Mouse (Mus musculus) monocyte, adult 2 months (primary cell): Measurements from ENCODE around the gene Taar7e.
"Not testable (repeated sequence)": the region's sequence is repeated elsewhere in the genome, so short reads cannot be mapped to it uniquely, and the experiment has no call there.

Experiments used
- DNase-seq, 2 experiments: peaks; one replicate each; pipeline ENCODE4 v3.0.0; 2022; ENCODE audit warnings: low spot score in 2 of 2, low read depth in 1 of 2

The Taar7e gene

DNA sequence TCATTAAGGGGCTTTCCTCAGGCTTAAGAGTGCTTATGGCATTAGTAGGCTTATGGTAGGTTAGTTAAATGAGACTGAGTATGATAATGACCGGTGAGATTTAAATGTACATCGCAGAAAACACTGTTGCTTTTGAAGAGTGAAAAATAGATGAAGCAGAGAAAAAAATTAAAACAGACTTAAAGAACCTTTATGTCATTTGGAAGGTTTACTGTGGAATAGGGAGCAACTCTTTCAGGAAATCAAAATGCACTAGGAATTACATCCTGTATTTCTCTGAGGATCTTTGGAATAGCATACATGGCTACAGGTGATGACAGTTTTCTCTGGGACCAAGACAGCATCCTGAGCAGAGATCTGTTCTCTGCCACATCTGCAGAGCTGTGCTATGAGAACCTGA lies at the start of gene Taar7e:
Taar7e (plus strand) TSS at position 301 of the 400 bp plus-strand sequence.
- no peak for DNase-seq

DNA sequence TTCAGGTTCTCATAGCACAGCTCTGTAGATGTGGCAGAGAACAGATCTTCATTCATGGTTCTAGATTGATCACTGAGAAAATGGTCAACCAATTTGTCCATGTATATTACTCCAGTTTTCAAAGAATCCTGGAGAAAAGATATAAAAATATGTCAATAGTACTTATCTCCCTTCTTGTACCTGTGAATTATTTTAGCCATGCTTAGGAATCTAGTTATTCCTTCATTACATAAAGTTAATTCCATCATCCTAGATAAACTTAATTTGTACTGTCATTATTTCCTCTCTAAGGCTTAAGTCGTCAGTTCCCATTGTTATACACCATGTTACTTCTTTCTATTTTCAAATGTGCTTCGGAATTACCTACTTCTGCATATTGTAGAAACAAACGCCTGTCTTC lies 44.0 kb upstream of the Taar7e start, which contains the start of gene Taar7a:
Taar7a (minus strand) TSS at position 101 of the 400 bp plus-strand sequence.
- no peak for DNase-seq

DNA sequence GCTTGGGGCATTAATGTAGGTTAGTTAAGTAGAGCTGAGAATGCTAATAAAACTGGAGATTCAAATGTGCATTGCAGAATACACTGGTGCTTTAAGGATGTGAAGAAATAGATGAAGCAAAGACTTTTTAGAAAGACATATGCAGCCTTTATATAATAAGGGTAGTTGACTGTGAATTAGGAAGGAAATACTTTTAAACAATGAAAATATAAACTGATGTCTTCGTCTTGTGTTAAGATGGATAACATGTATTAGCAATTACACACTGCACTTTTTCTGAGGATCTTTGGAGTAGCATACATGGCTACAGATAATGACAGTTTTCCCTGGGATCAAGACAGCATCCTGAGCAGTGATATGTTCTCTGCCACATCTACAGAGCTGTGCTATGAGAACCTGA lies 37.8 kb upstream of the Taar7e start, which contains the start of gene Taar7b:
Taar7b (plus strand) TSS at position 301 of the 400 bp plus-strand sequence.
- DNase-seq, result no peak

- DNase-seq, result no peak
These were observed 31.0 kb upstream of the Taar7e start for GRCm38 (mm10) chr10:24006442-24006841.

GRCm38 (mm10) chr10:24007034-24007433 lies 30.4 kb upstream of the Taar7e start:
- DNase-seq, result no peak

GRCm38 (mm10) chr10:24008143-24008542 lies 29.3 kb upstream of the Taar7e start:
- no peak for DNase-seq

DNA sequence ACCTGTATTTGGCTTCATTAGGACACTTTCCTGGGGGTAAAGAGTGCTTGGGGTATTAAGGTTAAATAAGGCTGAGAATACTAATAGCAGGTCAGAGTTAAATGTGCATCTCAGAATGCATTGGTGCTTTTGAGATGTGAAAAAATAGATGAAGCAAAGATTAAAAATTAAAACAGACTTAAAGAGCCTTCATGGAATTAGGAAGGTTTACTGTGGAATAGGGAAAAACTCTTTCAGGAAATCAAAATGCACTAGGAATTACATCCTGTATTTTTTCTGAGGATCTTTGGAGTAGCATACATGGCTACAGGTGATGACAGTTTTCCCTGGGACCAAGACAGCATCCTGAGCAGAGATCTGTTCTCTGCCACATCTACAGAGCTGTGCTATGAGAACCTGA lies 10.5 kb upstream of the Taar7e start, which contains the start of gene Taar7d:
Taar7d (plus strand) TSS at position 301 of the 400 bp plus-strand sequence.
- no peak for DNase-seq

DNA sequence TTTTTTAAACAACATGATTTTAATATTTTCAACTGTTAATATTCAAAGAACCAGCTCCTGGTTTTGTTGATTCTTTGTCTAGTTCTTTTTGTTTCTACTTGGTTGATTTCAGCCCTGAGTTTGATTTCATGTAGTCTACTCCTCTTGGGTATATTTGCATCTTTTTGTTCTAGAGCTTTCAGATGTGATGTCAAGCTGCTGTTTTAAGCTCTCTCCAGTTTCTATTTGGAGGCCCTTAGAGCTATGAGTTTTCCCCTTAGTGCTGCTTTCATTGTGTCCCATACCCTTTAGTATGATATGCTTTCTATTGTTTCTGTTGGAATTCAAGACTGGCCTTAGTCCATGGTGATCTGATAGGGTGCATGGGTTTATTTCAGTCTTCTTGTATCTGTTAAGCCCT lies 6.1 kb upstream of the Taar7e start:
- no peak for DNase-seq

DNA sequence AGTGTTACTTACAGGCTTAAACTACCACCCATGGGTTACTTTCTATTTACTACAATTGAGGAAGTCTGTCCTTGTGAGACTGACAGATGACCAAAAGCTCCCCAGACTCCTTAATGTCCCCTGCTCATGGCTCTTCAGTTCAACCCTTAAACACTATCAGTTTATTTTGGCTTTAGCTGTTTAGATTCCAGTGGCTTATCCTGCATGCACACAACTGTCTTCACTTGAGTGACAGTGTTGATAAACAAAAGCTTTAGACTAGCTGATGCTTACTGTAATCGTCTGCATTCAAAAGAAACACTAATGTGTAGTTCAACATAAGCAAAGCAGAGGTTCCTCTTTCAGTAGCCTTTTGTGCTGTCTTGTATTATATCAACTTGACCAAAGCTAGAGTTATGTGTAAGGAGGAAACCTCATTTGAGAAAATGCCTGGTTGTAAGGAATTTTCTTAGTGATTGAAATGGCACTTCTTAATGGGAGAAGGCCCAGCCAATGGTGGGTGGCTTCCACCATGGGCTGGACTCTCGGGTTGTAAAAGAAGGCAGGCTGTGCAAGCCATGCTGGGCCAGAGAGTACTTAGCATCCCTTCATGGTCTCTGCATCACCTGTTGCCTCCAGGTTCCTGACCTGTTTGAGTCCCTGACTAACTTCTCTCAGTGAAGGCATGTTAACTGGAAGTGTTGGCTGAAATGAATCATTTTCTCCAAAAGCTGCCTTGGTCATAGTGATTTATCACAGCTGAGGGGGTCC lies 2.9 kb downstream of the Taar7e start:
- no peak for DNase-seq

DNA sequence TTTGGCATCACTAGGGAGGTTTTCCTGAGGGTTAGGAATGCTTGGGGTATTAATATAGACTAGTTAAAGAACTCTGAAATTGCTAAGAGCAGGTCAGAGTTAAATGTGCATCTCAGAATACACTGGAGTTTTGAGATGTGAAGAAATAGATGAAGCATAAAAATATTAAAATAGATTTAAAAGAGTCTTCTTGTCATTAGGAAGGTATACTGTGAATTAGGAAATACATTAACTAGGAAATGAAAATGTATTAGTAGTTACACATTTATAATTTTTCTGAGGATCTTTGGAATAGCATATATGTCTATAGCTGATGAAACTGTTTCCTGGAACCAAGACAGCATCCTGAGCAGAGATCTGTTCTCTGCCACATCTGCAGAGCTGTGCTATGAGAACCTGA lies 11.8 kb downstream of the Taar7e start, which contains the start of gene Taar7f:
Taar7f (plus strand) TSS at position 301 of the 400 bp plus-strand sequence.
- no peak for DNase-seq

GRCm38 (mm10) chr10:24052039-24052438 lies 14.6 kb downstream of the Taar7e start:
- DNase-seq, result no peak

- no peak for DNase-seq
These were observed 21.6 kb downstream of the Taar7e start for GRCm38 (mm10) chr10:24058986-24059385.

DNA sequence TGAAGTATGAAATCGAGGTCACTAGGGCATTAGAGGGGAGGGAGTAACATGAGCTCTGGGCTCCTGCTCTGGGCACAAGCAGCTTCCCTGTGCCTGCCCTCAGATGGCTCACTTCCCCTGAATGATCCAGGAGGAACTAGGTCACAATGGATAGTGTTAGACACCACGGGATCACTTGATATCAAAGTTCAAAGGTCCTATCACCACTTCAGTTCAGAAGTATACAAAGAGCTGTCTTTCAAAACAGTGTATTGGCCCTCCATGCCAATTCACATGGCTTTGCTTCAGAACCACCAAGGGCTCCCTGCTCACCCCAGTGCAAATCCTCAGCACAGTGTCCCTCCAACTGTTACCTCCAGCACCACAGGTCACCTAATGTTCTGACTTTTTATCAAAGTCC lies 37.3 kb downstream of the Taar7e start:
- DNase-seq, result not testable (repeated sequence)

DNA sequence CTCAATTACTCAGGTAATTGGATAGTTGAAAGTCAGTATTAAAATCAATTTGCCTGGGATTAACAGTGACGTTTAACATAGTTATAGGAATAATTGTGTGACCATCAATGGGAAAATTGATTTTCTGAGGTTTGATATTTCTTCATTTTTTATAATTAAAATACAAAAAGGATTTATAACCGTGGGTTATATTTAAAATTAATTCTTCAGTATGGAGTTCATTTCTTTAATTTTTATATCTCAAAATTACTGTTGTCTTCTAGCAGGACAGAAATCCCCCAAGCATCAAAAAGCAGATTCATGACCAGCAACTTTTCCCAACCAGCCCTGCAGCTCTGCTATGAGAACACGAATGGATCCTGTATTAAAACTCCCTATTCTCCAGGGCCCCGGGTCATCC lies 38.8 kb downstream of the Taar7e start, which contains the start of gene Taar8a:
Taar8a (plus strand) TSS at position 301 of the 400 bp plus-strand sequence.
- DNase-seq, result not testable (repeated sequence)

- no peak for DNase-seq
These were observed 42.8 kb downstream of the Taar7e start for GRCm38 (mm10) chr10:24080166-24080565.

DNA sequence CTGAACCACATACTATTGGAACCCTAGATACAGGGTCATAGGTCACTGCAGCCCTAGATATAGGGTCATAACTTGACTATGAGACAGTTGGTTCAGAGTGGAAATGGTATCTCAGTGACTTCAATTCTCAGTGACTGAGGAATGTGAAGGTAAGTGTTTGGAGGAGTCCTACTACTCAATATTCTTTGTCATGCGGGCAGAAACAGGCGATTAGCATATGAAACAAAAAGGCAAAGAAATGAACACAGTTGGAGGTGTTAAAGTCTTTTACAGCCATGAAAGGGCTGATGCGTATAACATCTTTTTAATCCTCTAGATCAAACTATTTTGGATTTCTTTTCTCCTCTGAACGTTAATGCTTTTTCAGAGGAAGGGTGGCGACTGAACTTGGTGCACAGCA lies 48.5 kb downstream of the Taar7e start:
- DNase-seq, result no peak

- no peak for DNase-seq
These were observed 49.1 kb downstream of the Taar7e start for GRCm38 (mm10) chr10:24086555-24086954.

GRCm38 (mm10) chr10:24087168-24087567 lies 49.8 kb downstream of the Taar7e start:
- no peak for DNase-seq
